Mouse (Mus musculus) MEL (cell line): ENCODE results near the gene Stkld1. TPM values are rescaled to one million over a fixed set of nuclear protein-coding genes. Genes with fewer than 3 reads are reported as not detected.
A peak's percentile ranks its signal among the peaks of the same experiment; 100 is the strongest.

ENCODE experiments used
- DNase-seq: peaks from one replicate; pipeline ENCODE4 v3.0.0; 2011; ENCODE audit warnings: low read depth, low spot score
- H3K27ac ChIP-seq: 2 replicates; pipeline ENCODE4 v1.5.1; 2012; ENCODE audit warnings: low read depth, mild to moderate bottlenecking, control low read depth, low read length, moderate library complexity; ENCODE audit not compliant: control insufficient read depth
- H3K27me3 ChIP-seq, 2 experiments: fragments of 150-350 bp in 1 of 2; sonication (generic) in 1 of 2; 2 replicates each; pipeline ENCODE4 v1.6.1; 2012; ENCODE audit warnings: low read length in 2 of 2, mild to moderate bottlenecking in 2 of 2, improper control_type of control experiment in 1 of 2, moderate library complexity in 1 of 2; ENCODE audit not compliant: insufficient read depth in 2 of 2, control insufficient read depth in 1 of 2
- H3K36me3 ChIP-seq, 2 experiments: 2 replicates each; pipeline ENCODE4 v1.6.1; 2012 to 2014; ENCODE audit warnings: low read length in 2 of 2, improper control_type of control experiment in 1 of 2, inconsistent platforms in 1 of 2, mild to moderate bottlenecking in 1 of 2; ENCODE audit not compliant: insufficient read depth in 2 of 2, control insufficient read depth in 1 of 2
- H3K4me1 ChIP-seq, 2 experiments: fragments of 150-350 bp in 1 of 2; sonication (generic) in 1 of 2; 2 replicates each; pipeline ENCODE4 v1.6.1; 2012; ENCODE audit warnings: low read length in 2 of 2, improper control_type of control experiment in 1 of 2, mild to moderate bottlenecking in 1 of 2; ENCODE audit not compliant: insufficient read depth in 2 of 2, control insufficient read depth in 1 of 2
- H3K4me3 ChIP-seq, 2 experiments: fragments of 150-350 bp in 1 of 2; sonication (generic) in 1 of 2; 2 replicates each; pipeline ENCODE4 v1.5.1; 2012; ENCODE audit warnings: low read depth in 2 of 2, low read length in 2 of 2, mild to moderate bottlenecking in 2 of 2, moderate library complexity in 2 of 2, control low read depth in 1 of 2, improper control_type of control experiment in 1 of 2; ENCODE audit not compliant: control insufficient read depth in 1 of 2, insufficient read depth in 1 of 2
- H3K79me2 ChIP-seq: 2 replicates; pipeline ENCODE4 v1.6.1; 2012; ENCODE audit warnings: mild to moderate bottlenecking, low read length, moderate library complexity; ENCODE audit not compliant: control insufficient read depth, poor library complexity, insufficient read depth
- H3K9ac ChIP-seq: 2 replicates; pipeline ENCODE4 v1.6.1; 2012; ENCODE audit warnings: low read depth, mild to moderate bottlenecking, control low read depth, low read length, moderate library complexity; ENCODE audit not compliant: control insufficient read depth, poor library complexity, severe bottlenecking
- H3K9me3 ChIP-seq: fragments of 150-350 bp; sonication (generic); replicated peaks from 2 replicates; pipeline ENCODE4 v1.6.1; 2012; ENCODE audit warnings: mild to moderate bottlenecking, low read length, improper control_type of control experiment, moderate library complexity; ENCODE audit not compliant: insufficient read depth
- CTCF ChIP-seq, 3 experiments: IDR thresholded peaks in 2 of 3; conservative IDR thresholded peaks in 1 of 3; 2 replicates each; pipeline ENCODE4 v1.5.1; 2011 to 2012; ENCODE audit warnings: low read length in 3 of 3, low read depth in 2 of 3, mild to moderate bottlenecking in 2 of 3, improper control_type of control experiment in 1 of 3, inconsistent platforms in 1 of 3, mixed read lengths in 1 of 3, moderate library complexity in 1 of 3; ENCODE audit not compliant: control insufficient read depth in 1 of 3, insufficient read depth in 1 of 3, poor library complexity in 1 of 3, severe bottlenecking in 1 of 3
- E2F4 ChIP-seq: IDR thresholded peaks from 2 replicates; pipeline ENCODE4 v1.6.1; 2011; ENCODE audit warnings: low read depth, low read length, improper control_type of control experiment, borderline replicate concordance
- GABPA ChIP-seq: IDR thresholded peaks from 2 replicates; pipeline ENCODE4 v1.6.1; 2012; ENCODE audit warnings: low read depth, mild to moderate bottlenecking, inconsistent platforms, low read length, improper control_type of control experiment, moderate library complexity
- MXI1 ChIP-seq: IDR thresholded peaks from 2 replicates; pipeline ENCODE4 v1.6.1; 2011; ENCODE audit warnings: mild to moderate bottlenecking, low read depth, low read length, improper control_type of control experiment
- MYB ChIP-seq: IDR thresholded peaks from 2 replicates; pipeline ENCODE4 v1.6.1; 2011; ENCODE audit warnings: mild to moderate bottlenecking, low read depth, low read length, improper control_type of control experiment
- MYC ChIP-seq: IDR thresholded peaks from 2 replicates; pipeline ENCODE4 v1.6.1; 2011; ENCODE audit warnings: low read depth, mild to moderate bottlenecking, low read length, improper control_type of control experiment, moderate library complexity
- NELFE ChIP-seq: IDR thresholded peaks from 2 replicates; pipeline ENCODE4 v1.6.1; 2011; ENCODE audit warnings: low read depth, low read length, improper control_type of control experiment
- POLR2AphosphoS2 ChIP-seq: IDR thresholded peaks from 2 replicates; pipeline ENCODE4 v1.6.1; 2011; ENCODE audit warnings: low read length, improper control_type of control experiment
- POLR2AphosphoS5 ChIP-seq: IDR thresholded peaks from 2 replicates; pipeline ENCODE4 v1.6.1; 2012; ENCODE audit warnings: low read depth, borderline replicate concordance, mild to moderate bottlenecking, inconsistent platforms, low read length, moderate library complexity, mixed read lengths
- RAD21 ChIP-seq: IDR thresholded peaks from 2 replicates; pipeline ENCODE4 v1.6.1; 2011; ENCODE audit warnings: mild to moderate bottlenecking, low read depth, low read length, improper control_type of control experiment
- RCOR1 ChIP-seq: IDR thresholded peaks from 2 replicates; pipeline ENCODE4 v1.6.1; 2012; ENCODE audit warnings: low read depth, mild to moderate bottlenecking, inconsistent platforms, low read length, improper control_type of control experiment
- SIN3A ChIP-seq: IDR thresholded peaks from 2 replicates; pipeline ENCODE4 v1.6.1; 2012; ENCODE audit warnings: low read length, improper control_type of control experiment, inconsistent platforms
- SMC3 ChIP-seq: IDR thresholded peaks from 2 replicates; pipeline ENCODE4 v1.6.1; 2011; ENCODE audit warnings: low read depth, low read length, improper control_type of control experiment
- TCF12 ChIP-seq: IDR thresholded peaks from 2 replicates; pipeline ENCODE4 v1.6.1; 2014; ENCODE audit warnings: low read depth, mild to moderate bottlenecking, inconsistent platforms, low read length, improper control_type of control experiment, moderate library complexity
- USF2 ChIP-seq, 2 experiments: IDR thresholded peaks; 2 replicates each; pipeline ENCODE4 v1.6.1; 2011 to 2012; ENCODE audit warnings: improper control_type of control experiment in 2 of 2, low read length in 2 of 2, borderline replicate concordance in 1 of 2, inconsistent platforms in 1 of 2, low read depth in 1 of 2, mild to moderate bottlenecking in 1 of 2; ENCODE audit not compliant: insufficient read depth in 1 of 2
- polyA plus RNA-seq, 2 experiments: library from polyadenylated mRNA; stranded (reverse) in 1 of 2; unstranded in 1 of 2; fragments of >175 nt in 1 of 2; fragments of >200 nt in 1 of 2; gene quantifications; 2 replicates each; pipeline versions ENCODE4 v1.2.1 to v1.2.4; 2012; ENCODE audit warnings: low replicate concordance in 2 of 2, low read depth in 1 of 2; ENCODE audit not compliant: insufficient read length in 2 of 2, insufficient read depth in 1 of 2, missing spikeins in 1 of 2
- total RNA-seq: library from RNA; depleted of rRNA; stranded (reverse); fragments of 300-350 nt; gene quantifications from 2 replicates; pipeline ENCODE4 v1.2.3, GENCODE M21; 2012

Stkld1 gene
- total and polyA plus RNA-seq, 3 experiments: 0.25 TPM; not detected in 2

DNA sequence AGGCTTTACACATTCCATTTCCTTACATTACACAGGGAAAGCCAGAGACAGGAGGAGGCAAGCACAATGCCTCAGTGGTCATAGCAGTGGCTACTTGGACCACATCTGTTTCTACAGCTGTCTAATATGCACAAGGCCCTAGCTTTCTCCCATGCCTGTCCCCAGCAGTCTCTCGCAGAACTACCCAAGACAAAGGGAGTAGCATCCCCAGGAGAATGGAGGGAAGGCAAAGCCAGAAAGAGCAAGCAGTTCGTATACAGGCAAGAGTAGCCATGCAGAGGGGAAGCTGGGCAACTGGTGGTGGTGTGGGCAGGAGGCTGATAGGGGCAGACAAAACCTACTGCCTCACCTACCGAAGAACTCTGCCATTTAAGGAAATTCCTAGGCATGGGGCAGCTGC, 27.4 kb upstream of the Stkld1 start:
- H3K27ac ChIP-seq: no peak overlapping the region
- peaks cover 2 to 11% of the 10 kb centered on the region in 2 experiments; a peak in 3 of 4 replicates for H3K4me1 ChIP-seq
- peaks cover 0 to 8% of the 10 kb centered on the region in 2 experiments; a peak in 2 of 4 replicates for H3K36me3 ChIP-seq
- H3K9me3 ChIP-seq: no peaks in the 10 kb centered on the region
- TF ChIP-seq TCF12 (no peak), MYC (no peak), GABPA (no peak), USF2 (IDR thresholded peaks at IDR 0.05; ENCODE audit: borderline replicate concordance in 1 of 2, insufficient read depth in 1 of 2, low read depth in 1 of 2, low read length in 2 of 2) (no peak), POLR2AphosphoS2 (no peak)
- TF ChIP-seq, all 39 proteins: peak for 0
- Histone ChIP-seq H3K4me3 (no peak overlapping the region), H3K9ac (no peak overlapping the region), H3K27me3 (no peaks in the 10 kb centered on the region), H3K79me2 (peaks cover 57% of the 10 kb centered on the region)
- DNase-seq: no peak

GRCm38 (mm10) chr2:26907109-26907508, 26.7 kb upstream of the Stkld1 start:
- Histone ChIP-seq H3K9ac (no peak overlapping the region), H3K36me3 (peaks cover under 1 to 6% of the 10 kb centered on the region in 2 experiments; a peak in 3 of 4 replicates), H3K27ac (no peak overlapping the region), H3K4me1 (peaks cover 2 to 11% of the 10 kb centered on the region in 2 experiments; a peak in 3 of 4 replicates), H3K9me3 (no peaks in the 10 kb centered on the region), H3K27me3 (no peaks in the 10 kb centered on the region), H3K79me2 (peaks cover 57% of the 10 kb centered on the region)
- TF ChIP-seq RAD21 (no peak; the same call in 1 of the 2 replicates), SIN3A (peak; percentile 21; the same call in 1 of the 2 replicates), NELFE (no peak), POLR2AphosphoS5 (no peak), SMC3 (peak; percentile 48), CTCF (IDR thresholded peaks at IDR 0.05 in 2 of 3, conservative IDR thresholded peaks at IDR 0.05 in 1 of 3; ENCODE audit: control insufficient read depth in 1 of 3, insufficient read depth in 1 of 3, low read depth in 2 of 3, low read length in 3 of 3, poor library complexity in 1 of 3, severe bottlenecking in 1 of 3) (peak; percentile 67 to 89 (median 80))
- TF ChIP-seq, all 39 proteins: peak for 3
- peak; percentile 53 for DNase-seq
- H3K4me3 ChIP-seq: no peak overlapping the region

- no peak overlapping the region for H3K27ac ChIP-seq
- peak overlapping the region; percentile 87 for H3K9ac ChIP-seq
- H3K79me2 ChIP-seq: peaks cover 58% of the 10 kb centered on the region
- no peaks in the 10 kb centered on the region for H3K9me3 ChIP-seq
- H3K4me3 ChIP-seq: peak overlapping the region; percentile 70 to 76
- 0 out of 2 replicates have a peak, but pooled peaks have one; percentile 4 for TF ChIP-seq MXI1
- no peak for TF ChIP-seq RCOR1
- no peak for TF ChIP-seq E2F4
- no peak for TF ChIP-seq MYB
- TF ChIP-seq GABPA: no peak
- no peak for TF ChIP-seq CTCF (IDR thresholded peaks at IDR 0.05 in 2 of 3, conservative IDR thresholded peaks at IDR 0.05 in 1 of 3; ENCODE audit: control insufficient read depth in 1 of 3, insufficient read depth in 1 of 3, low read depth in 2 of 3, low read length in 3 of 3, poor library complexity in 1 of 3, severe bottlenecking in 1 of 3)
- peaks cover 2 to 11% of the 10 kb centered on the region in 2 experiments; a peak in 3 of 4 replicates for H3K4me1 ChIP-seq
- H3K27me3 ChIP-seq: no peaks in the 10 kb centered on the region
- H3K36me3 ChIP-seq: peaks cover 5 to 16% of the 10 kb centered on the region in 2 experiments; a peak in 3 of 4 replicates
- peak; percentile 42 for DNase-seq
Observed at GRCm38 (mm10) chr2:26908710-26909386, 25.0 kb upstream of the Stkld1 start.
